Mouse (Mus musculus) cerebellum, adult 2 months (tissue): ENCODE measurements around the gene Rps11. TPM values are rescaled to one million over a fixed set of nuclear protein-coding genes. Genes with fewer than 3 reads are reported as not detected.
"Not testable (repeated sequence)": the region's sequence is repeated elsewhere in the genome, so short reads cannot be mapped to it uniquely, and the experiment has no call there.

ENCODE experiments used
- DNase-seq, 2 experiments: peaks; one replicate each; pipeline ENCODE4 v3.0.0; 2021
- H3K27ac ChIP-seq: fragments of 200-500 bp; 2 replicates; pipeline ENCODE4 v1.5.1; 2012; ENCODE audit warnings: low read length, control low read depth, inconsistent platforms; ENCODE audit not compliant: insufficient read depth
- H3K27me3 ChIP-seq: fragments of 200-500 bp; 2 replicates; pipeline ENCODE4 v1.6.1; 2012; ENCODE audit warnings: inconsistent platforms, mild to moderate bottlenecking, low read length, moderate library complexity; ENCODE audit not compliant: control insufficient read depth, insufficient read depth
- H3K4me1 ChIP-seq: fragments of 200-500 bp; 2 replicates; pipeline ENCODE4 v1.6.1; 2011; ENCODE audit warnings: low read length; ENCODE audit not compliant: control insufficient read depth, insufficient read depth
- H3K4me3 ChIP-seq: fragments of 200-500 bp; replicated peaks from 2 replicates; pipeline ENCODE3; 2011; ENCODE audit warnings: mild to moderate bottlenecking, low read depth, low read length, control low read depth; ENCODE audit not compliant: insufficient read depth
- CTCF ChIP-seq: fragments of 200-500 bp; IDR thresholded peaks from 2 replicates; pipeline ENCODE4 v1.5.1; 2011; ENCODE audit warnings: low read depth, mild to moderate bottlenecking, control low read depth, low read length, moderate library complexity, borderline replicate concordance; ENCODE audit not compliant: insufficient read depth
- POLR2A ChIP-seq: fragments of 200-500 bp; IDR thresholded peaks from 2 replicates; pipeline ENCODE4 v1.6.1; 2011; ENCODE audit warnings: low read length, control low read depth, borderline replicate concordance; ENCODE audit not compliant: insufficient read depth
- WGBS: fragments of 180-500 bp; shearing (Covaris S2); methylation state at CpG from one replicate; pipeline ENCODE4 v1.1.7; 2018; 5-methylcytosine and 5-hydroxymethylcytosine counted together
- polyA plus RNA-seq: library from polyadenylated mRNA; depleted of rRNA; stranded (reverse); fragments of >200 nt; gene quantifications from 2 replicates; pipeline ENCODE4 v1.2.3, GENCODE M21; 2012

The Rps11 gene
- polyA plus RNA-seq, 1 experiment: 433 TPM

- TF ChIP-seq CTCF: no peak
- no peak for TF ChIP-seq POLR2A
- no peak for DNase-seq
- 85% methylated on average over 5 of the region's 5 CpGs for WGBS
- Histone ChIP-seq H3K4me1 (peaks cover 3% of the 10 kb centered on the region; the same call in 1 of the 2 replicates), H3K27ac (no peak overlapping the region), H3K4me3 (no peak overlapping the region), H3K27me3 (no peaks in the 10 kb centered on the region)
Observed at GRCm38 (mm10) chr7:45104941-45105340, 19.3 kb downstream of the Rps11 start.

DNA sequence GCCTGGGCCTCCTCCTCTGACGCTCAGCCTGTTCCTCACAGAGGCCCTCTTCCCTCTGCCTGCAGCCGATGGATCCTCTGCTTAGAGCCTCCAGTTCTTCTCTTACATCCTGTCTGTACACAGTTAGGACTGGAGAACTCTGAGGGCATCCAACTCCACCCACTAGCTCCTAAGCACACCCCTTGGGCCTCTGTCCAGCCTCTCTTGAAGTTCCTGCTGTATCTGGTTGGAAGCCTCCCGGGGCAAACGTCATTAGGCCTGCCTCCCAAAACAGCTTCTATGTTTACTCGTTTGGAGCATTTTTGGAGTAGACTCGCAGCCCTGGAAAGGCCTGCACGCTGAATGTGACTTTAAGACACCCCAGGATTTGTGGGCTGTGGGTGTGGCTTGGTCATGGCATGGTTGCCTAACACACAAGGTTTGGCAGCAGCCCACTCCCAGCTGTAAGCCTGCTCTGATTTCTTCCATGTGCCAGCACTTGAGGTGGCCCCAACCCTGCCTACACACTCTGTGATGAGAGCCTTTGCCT lies 20.5 kb downstream of the Rps11 start, which contains the start of gene Fcgrt:
Fcgrt (minus strand) TSS at position 200 of the 529 bp plus-strand sequence.
- H3K4me1 ChIP-seq: peaks cover 3% of the 10 kb centered on the region; the same call in 1 of the 2 replicates
- peak within 1 kb of the TSS; percentile 42 for H3K4me3 ChIP-seq
- H3K27me3 ChIP-seq: no peaks in the 10 kb centered on the region
- TF ChIP-seq POLR2A (no peak; the same call in 1 of the 2 replicates), CTCF (no peak)
- WGBS: 17% methylated on average over 7 of the region's 7 CpGs
- DNase-seq: peak; percentile 28 to 63
- peak within 1 kb of the TSS; percentile 61 for H3K27ac ChIP-seq

DNA sequence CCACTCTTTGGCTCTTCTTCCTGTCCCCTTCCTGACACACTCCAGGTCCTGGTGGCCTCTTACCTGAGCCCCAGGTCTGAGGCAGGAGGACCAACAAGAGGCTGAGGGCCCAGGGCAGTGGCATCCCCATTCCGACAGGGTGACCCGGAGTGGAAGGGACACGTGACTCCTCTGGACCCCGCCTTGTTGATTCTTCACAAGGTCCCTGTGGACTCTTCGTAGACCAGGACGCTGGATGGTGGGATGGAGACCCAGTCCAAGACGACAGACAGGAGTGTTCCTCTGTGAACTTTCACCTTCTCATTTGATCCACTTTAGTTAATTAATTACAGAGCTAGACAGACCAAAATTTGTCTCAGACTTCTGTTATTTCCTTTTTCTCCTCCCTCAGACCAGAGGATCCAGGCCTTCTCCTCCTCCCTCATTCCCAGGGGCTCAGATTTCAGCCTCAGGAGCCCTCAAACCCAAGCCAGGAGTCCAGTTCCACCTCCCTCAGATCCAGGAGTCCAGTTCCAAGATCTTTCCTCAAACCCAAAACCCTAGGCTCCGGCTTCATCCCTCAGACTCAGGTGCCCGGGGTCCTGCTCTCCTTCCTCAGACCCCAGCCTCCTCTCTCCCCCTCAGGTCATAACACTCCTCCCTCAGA lies 21.2 kb downstream of the Rps11 start:
- TF ChIP-seq POLR2A: no peak
- TF ChIP-seq CTCF: no peak
- Histone ChIP-seq H3K27me3 (no peaks in the 10 kb centered on the region), H3K27ac (peak overlapping the region; percentile 61), H3K4me3 (peak overlapping the region; percentile 42), H3K4me1 (peaks cover 3% of the 10 kb centered on the region; the same call in 1 of the 2 replicates)
- DNase-seq: no peak
- 71% methylated on average over 9 of the region's 9 CpGs for WGBS

GRCm38 (mm10) chr7:45102441-45102840 lies 21.8 kb downstream of the Rps11 start:
- TF ChIP-seq POLR2A (no peak), CTCF (no peak)
- Histone ChIP-seq H3K4me1 (peaks cover 3% of the 10 kb centered on the region; the same call in 1 of the 2 replicates), H3K27me3 (no peaks in the 10 kb centered on the region), H3K4me3 (no peak overlapping the region), H3K27ac (no peak overlapping the region)
- DNase-seq: no peak
- 86% methylated on average over 11 of the region's 11 CpGs for WGBS

GRCm38 (mm10) chr7:45100046-45100445 lies 24.2 kb downstream of the Rps11 start:
- H3K4me1 ChIP-seq: peaks cover 3% of the 10 kb centered on the region; the same call in 1 of the 2 replicates
- no peak for TF ChIP-seq POLR2A
- no peak for TF ChIP-seq CTCF
- no peaks in the 10 kb centered on the region for H3K27me3 ChIP-seq
- no peak overlapping the region for H3K4me3 ChIP-seq
- no peak overlapping the region for H3K27ac ChIP-seq
- 91% methylated on average over 6 of the region's 6 CpGs for WGBS
- no peak for DNase-seq

GRCm38 (mm10) chr7:45098541-45099240 lies 25.5 kb downstream of the Rps11 start:
- Histone ChIP-seq H3K27me3 (no peaks in the 10 kb centered on the region), H3K4me1 (peaks cover 3% of the 10 kb centered on the region; the same call in 1 of the 2 replicates), H3K4me3 (no peak overlapping the region), H3K27ac (no peak overlapping the region)
- TF ChIP-seq CTCF (no peak), POLR2A (no peak)
- no peak for DNase-seq
- 88% methylated on average over 8 of the region's 8 CpGs for WGBS

- DNase-seq: no peak
- 73% methylated on average over 6 of the region's 6 CpGs for WGBS
- Histone ChIP-seq H3K27ac (no peak overlapping the region), H3K4me3 (no peak overlapping the region), H3K4me1 (no peaks in the 10 kb centered on the region), H3K27me3 (no peaks in the 10 kb centered on the region)
- no peak for TF ChIP-seq POLR2A
- no peak for TF ChIP-seq CTCF
Observed at GRCm38 (mm10) chr7:45097479-45097878, 26.8 kb downstream of the Rps11 start.

- H3K4me1 ChIP-seq, DNase-seq, H3K27me3 ChIP-seq, H3K27ac ChIP-seq, H3K4me3 ChIP-seq: not testable (repeated sequence)
- WGBS: 94% methylated on average over 14 of the region's 14 CpGs
Observed at GRCm38 (mm10) chr7:45095965-45096364, 28.3 kb downstream of the Rps11 start.
